Mouse (Mus musculus) skeletal muscle tissue, adult 2 months (tissue): ENCODE results near the gene Cuedc2.

Experiments
- DNase-seq: peaks from one replicate; pipeline ENCODE4 v3.0.0-alpha.2; 2012; ENCODE audit warnings: low read depth, low spot score

The Cuedc2 gene

DNA sequence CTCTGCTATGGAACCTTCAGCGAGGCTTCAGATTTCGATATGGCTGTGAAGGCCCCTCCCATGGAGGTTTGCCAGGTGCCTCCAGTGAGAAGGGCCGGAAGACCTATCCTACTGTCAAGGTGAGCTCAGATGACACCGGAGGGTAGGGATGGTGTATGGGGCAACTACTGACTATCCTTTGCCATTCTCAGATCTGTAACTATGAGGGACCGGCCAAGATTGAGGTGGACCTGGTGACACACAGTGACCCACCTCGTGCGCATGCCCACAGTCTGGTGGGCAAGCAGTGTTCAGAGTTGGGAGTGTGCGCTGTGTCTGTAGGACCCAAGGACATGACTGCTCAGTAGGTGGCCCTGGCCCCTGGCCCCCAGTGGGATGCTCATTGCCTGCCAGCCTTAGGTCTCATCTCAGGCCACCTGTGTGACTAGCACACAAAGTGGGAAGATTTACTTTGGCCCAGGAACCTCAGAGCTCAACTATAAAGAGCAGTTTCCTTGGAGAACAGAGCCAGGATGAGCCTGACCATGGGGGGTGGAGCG lies 31.7 kb downstream of the Cuedc2 start:
- DNase-seq: no peak

GRCm38 (mm10) chr19:46306268-46306610 lies 32.3 kb downstream of the Cuedc2 start:
- no peak for DNase-seq

- DNase-seq: peak; percentile 75
These were observed 32.9 kb downstream of the Cuedc2 start for GRCm38 (mm10) chr19:46305432-46306267.

DNA sequence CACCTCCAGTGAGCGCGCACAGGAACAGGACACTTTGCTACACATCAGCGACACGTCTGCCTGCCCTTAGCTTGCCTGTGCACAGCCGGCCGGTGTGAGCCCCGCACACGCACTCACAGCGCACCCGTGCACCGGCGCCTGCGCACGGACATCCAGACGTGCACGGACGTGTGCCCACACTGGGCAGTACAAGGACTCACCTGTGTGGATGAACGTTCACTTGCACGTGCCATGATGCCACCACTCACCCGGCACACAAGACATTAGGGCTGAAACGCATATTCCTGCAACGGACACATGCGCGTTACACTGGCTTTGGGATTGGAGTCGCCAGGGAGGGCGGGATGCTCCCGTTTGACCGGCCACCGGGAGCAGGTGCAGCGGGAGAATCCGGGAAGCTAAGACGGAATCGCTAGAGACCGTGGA lies 33.6 kb downstream of the Cuedc2 start:
- no peak for DNase-seq

GRCm38 (mm10) chr19:46304216-46304841 lies 34.2 kb downstream of the Cuedc2 start, which contains the start of gene Nfkb2:
Gene Nfkb2, plus strand, starts transcription at chr19:46304320.
- peak; percentile 93 for DNase-seq

- peak; percentile 27 for DNase-seq
These were observed 35.0 kb downstream of the Cuedc2 start for GRCm38 (mm10) chr19:46303251-46304215.

GRCm38 (mm10) chr19:46302551-46302950 lies 36.0 kb downstream of the Cuedc2 start:
- no peak for DNase-seq

- no peak for DNase-seq
These were observed 38.0 kb downstream of the Cuedc2 start for GRCm38 (mm10) chr19:46300294-46301045.

DNA sequence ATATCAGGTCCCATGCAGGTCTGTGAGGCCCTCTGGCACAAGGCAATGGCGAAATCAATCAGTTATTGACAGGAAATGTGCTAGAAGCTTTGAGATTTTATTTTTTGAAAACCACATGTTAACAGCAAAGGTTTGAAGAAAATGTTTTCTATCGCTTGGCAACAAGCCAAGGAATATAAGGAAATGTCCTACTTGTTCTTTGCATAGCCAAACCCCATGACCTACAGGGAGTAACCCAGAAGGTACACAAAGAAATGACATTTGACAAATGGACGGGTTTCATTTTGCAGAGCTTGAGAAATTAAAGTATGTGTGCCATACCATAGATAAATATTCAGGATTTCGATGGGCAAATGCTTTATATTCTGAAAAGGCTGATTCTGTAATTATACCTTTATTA lies 41.6 kb downstream of the Cuedc2 start:
- DNase-seq: no peak

DNA sequence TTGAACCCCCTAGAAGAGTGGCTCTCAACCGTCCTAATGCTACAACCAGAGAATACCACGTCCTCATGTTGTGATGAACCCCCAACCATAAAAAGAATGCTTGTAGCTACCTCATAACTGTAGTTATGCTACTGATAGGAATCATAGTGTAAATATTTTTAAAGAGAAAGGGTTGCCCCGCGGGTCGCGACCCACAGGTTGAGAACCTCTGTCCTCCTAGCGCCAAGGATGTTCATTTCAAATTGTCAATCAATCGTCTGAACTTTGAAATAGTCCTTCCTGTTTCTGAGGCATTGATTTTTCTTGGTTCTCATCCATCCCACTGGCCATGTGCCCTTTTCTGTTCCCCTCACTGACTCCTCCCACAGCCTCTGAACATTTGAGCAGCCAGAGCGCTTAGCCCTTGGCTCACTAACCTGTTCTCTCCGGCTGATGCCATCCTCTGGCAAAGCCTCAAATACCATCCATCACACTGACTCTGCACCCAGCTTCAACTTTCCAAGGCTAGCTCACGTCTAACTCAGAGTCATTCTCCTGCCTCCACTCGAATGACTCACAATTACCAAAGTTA lies 47.9 kb downstream of the Cuedc2 start:
- no peak for DNase-seq

- no peak for DNase-seq
These were observed 50.9 kb downstream of the Cuedc2 start for GRCm38 (mm10) chr19:46287566-46287965.

DNA sequence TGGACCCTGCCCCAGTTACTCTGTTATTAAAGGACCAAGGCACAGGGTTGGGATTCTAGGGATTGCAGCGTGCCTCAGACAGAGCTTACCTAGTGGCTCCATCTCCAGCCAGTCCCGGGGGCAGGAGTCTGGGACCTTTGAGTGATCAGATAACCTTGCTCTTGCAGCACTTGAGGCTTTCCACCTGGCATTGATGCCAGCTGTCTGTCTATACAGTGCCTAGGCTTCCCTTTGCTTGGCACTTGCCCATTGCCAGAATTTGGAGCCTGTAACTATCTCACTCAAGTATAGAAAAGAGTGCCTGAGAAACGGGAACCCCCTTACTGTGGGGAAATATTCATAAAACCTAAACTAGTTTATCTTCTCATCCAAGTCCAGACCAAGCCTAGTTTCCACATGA lies 51.6 kb downstream of the Cuedc2 start:
- no peak for DNase-seq

GRCm38 (mm10) chr19:46286047-46286446 lies 52.5 kb downstream of the Cuedc2 start:
- DNase-seq: no peak

- no peak for DNase-seq
These were observed 52.9 kb downstream of the Cuedc2 start for GRCm38 (mm10) chr19:46285631-46286030.

GRCm38 (mm10) chr19:46284686-46285085 lies 53.8 kb downstream of the Cuedc2 start:
- DNase-seq: no peak

GRCm38 (mm10) chr19:46282081-46282849 lies 56.2 kb downstream of the Cuedc2 start:
- DNase-seq: no peak
